Mouse (Mus musculus) testis, adult 2 months (tissue): Measurements from ENCODE around the gene B9d2. TPM values are rescaled to one million over a fixed set of nuclear protein-coding genes. Genes with fewer than 3 reads are reported as not detected.

Experiments used
- H3K27ac ChIP-seq: fragments of 200-500 bp; 2 replicates; pipeline ENCODE4 v1.5.1; 2012; ENCODE audit warnings: low read depth, low read length; ENCODE audit not compliant: control insufficient read depth, insufficient read depth
- H3K27me3 ChIP-seq: fragments of 200-500 bp; 2 replicates; pipeline ENCODE4 v1.6.1; 2012; ENCODE audit warnings: mild to moderate bottlenecking, low read length, moderate library complexity; ENCODE audit not compliant: control insufficient read depth, insufficient read depth
- H3K36me3 ChIP-seq: fragments of 200-500 bp; 2 replicates; pipeline ENCODE4 v1.6.1; 2012; ENCODE audit warnings: mild to moderate bottlenecking, low read length; ENCODE audit not compliant: control insufficient read depth, insufficient read depth
- H3K4me1 ChIP-seq: fragments of 200-500 bp; 2 replicates; pipeline ENCODE4 v1.6.1; 2012; ENCODE audit warnings: low read length; ENCODE audit not compliant: control insufficient read depth, insufficient read depth
- H3K4me3 ChIP-seq: fragments of 200-500 bp; 2 replicates; pipeline ENCODE4 v1.5.1; 2012; ENCODE audit warnings: low read depth, mild to moderate bottlenecking, low read length, moderate library complexity, mixed read lengths; ENCODE audit not compliant: control insufficient read depth
- CTCF ChIP-seq: fragments of 200-500 bp; IDR thresholded peaks from 2 replicates; pipeline ENCODE4 v1.5.1; 2012; ENCODE audit warnings: low read depth, mild to moderate bottlenecking, inconsistent platforms, low read length, moderate library complexity; ENCODE audit not compliant: control insufficient read depth, insufficient read depth, insufficient replicate concordance
- POLR2A ChIP-seq: fragments of 200-500 bp; IDR thresholded peaks from 2 replicates; pipeline ENCODE4 v1.6.1; 2012; ENCODE audit warnings: low read depth, mild to moderate bottlenecking, inconsistent platforms, low read length, moderate library complexity; ENCODE audit not compliant: control insufficient read depth
- polyA plus RNA-seq: library from polyadenylated mRNA; depleted of rRNA; stranded (reverse); fragments of >200 nt; gene quantifications from 2 replicates; pipeline ENCODE4 v1.2.3, GENCODE M21; 2012

B9d2 gene
- polyA plus RNA-seq, 1 experiment: 18.6 TPM

- peak; percentile 94 for TF ChIP-seq POLR2A
- no peak for TF ChIP-seq CTCF
- Histone ChIP-seq H3K4me1 (peaks cover 5% of the 10 kb centered on the region), H3K36me3 (no peaks in the 10 kb centered on the region; the same call in 1 of the 2 replicates), H3K27me3 (no peaks in the 10 kb centered on the region), H3K4me3 (peak within 1 kb of the TSS; percentile 96), H3K27ac (peak within 1 kb of the TSS; percentile 95)
Observed at GRCm38 (mm10) chr7:25658657-25659472, 21.7 kb upstream of the B9d2 start, which contains the start of the genes Bckdha and Exosc5. Gene Bckdha (minus strand): TSS chr7:25658981. Gene Exosc5 (plus strand): TSS chr7:25659164.

GRCm38 (mm10) chr7:25666381-25666780, 14.2 kb upstream of the B9d2 start:
- TF ChIP-seq CTCF (no peak), POLR2A (no peak)
- Histone ChIP-seq H3K4me1 (peaks cover 3% of the 10 kb centered on the region), H3K36me3 (peaks cover 2% of the 10 kb centered on the region), H3K27me3 (no peaks in the 10 kb centered on the region), H3K27ac (peak overlapping the region; percentile 51), H3K4me3 (no peak overlapping the region)

- no peak overlapping the region for H3K4me3 ChIP-seq
- H3K36me3 ChIP-seq: peaks cover 2% of the 10 kb centered on the region
- H3K27me3 ChIP-seq: no peaks in the 10 kb centered on the region
- peaks cover 2% of the 10 kb centered on the region for H3K4me1 ChIP-seq
- H3K27ac ChIP-seq: no peak overlapping the region
- TF ChIP-seq POLR2A: no peak
- no peak for TF ChIP-seq CTCF
Observed at GRCm38 (mm10) chr7:25669158-25669557, 11.4 kb upstream of the B9d2 start.

- Histone ChIP-seq H3K4me1 (peaks cover 4% of the 10 kb centered on the region), H3K36me3 (peaks cover 2% of the 10 kb centered on the region), H3K27me3 (no peaks in the 10 kb centered on the region), H3K4me3 (no peak overlapping the region), H3K27ac (no peak overlapping the region)
- no peak for TF ChIP-seq CTCF
- TF ChIP-seq POLR2A: no peak
Observed at GRCm38 (mm10) chr7:25669631-25670030, 10.9 kb upstream of the B9d2 start.

GRCm38 (mm10) chr7:25670096-25670495, 10.5 kb upstream of the B9d2 start:
- Histone ChIP-seq H3K4me3 (no peak overlapping the region), H3K27ac (no peak overlapping the region)

GRCm38 (mm10) chr7:25671686-25672085, 8.9 kb upstream of the B9d2 start:
- Histone ChIP-seq H3K4me3 (no peak overlapping the region), H3K36me3 (peaks cover 2% of the 10 kb centered on the region), H3K4me1 (peaks cover 15% of the 10 kb centered on the region), H3K27me3 (no peaks in the 10 kb centered on the region), H3K27ac (no peak overlapping the region)
- no peak for TF ChIP-seq POLR2A
- TF ChIP-seq CTCF: no peak

More at GRCm38 (mm10) chr7:25670096-25670495, 10.5 kb upstream of the B9d2 start:
- TF ChIP-seq POLR2A: no peak
- Histone ChIP-seq H3K36me3 (peaks cover 2% of the 10 kb centered on the region), H3K4me1 (peaks cover 9% of the 10 kb centered on the region), H3K27me3 (no peaks in the 10 kb centered on the region)

GRCm38 (mm10) chr7:25672442-25672841, 8.1 kb upstream of the B9d2 start:
- TF ChIP-seq CTCF (no peak), POLR2A (no peak)
- Histone ChIP-seq H3K4me3 (no peak overlapping the region), H3K27me3 (no peaks in the 10 kb centered on the region), H3K4me1 (peaks cover 17% of the 10 kb centered on the region), H3K36me3 (peaks cover 2% of the 10 kb centered on the region), H3K27ac (no peak overlapping the region)
